Mouse (Mus musculus) CH12.LX (cell line): ENCODE measurements around the gene Pik3cb.

Experiments
- CTCF ChIP-seq, 2 experiments: IDR thresholded peaks in 1 of 2; conservative IDR thresholded peaks in 1 of 2; 2 replicates each; pipeline ENCODE4 v1.5.1; 2011 to 2012; ENCODE audit warnings: low read depth in 2 of 2, low read length in 2 of 2, improper control_type of control experiment in 1 of 2, inconsistent platforms in 1 of 2, mild to moderate bottlenecking in 1 of 2, moderate library complexity in 1 of 2
- ELF1 ChIP-seq: IDR thresholded peaks from 2 replicates; pipeline ENCODE4 v1.6.1; 2014; ENCODE audit warnings: low read depth, mild to moderate bottlenecking, inconsistent platforms, low read length, improper control_type of control experiment
- EP300 ChIP-seq: IDR thresholded peaks from 2 replicates; pipeline ENCODE4 v1.6.1; 2011; ENCODE audit warnings: low read length, improper control_type of control experiment
- IRF4 ChIP-seq: IDR thresholded peaks from 2 replicates; pipeline ENCODE4 v1.6.1; 2014; ENCODE audit warnings: low read depth, mild to moderate bottlenecking, inconsistent platforms, low read length, improper control_type of control experiment
- JUND ChIP-seq: conservative IDR thresholded peaks from 2 replicates; pipeline ENCODE4 v1.6.1; 2011; ENCODE audit warnings: low read depth, low read length, improper control_type of control experiment
- KAT2A ChIP-seq: IDR thresholded peaks from 2 replicates; pipeline ENCODE4 v1.6.1; 2012; ENCODE audit warnings: low read length, improper control_type of control experiment, inconsistent platforms; ENCODE audit not compliant: insufficient replicate concordance
- RCOR1 ChIP-seq: conservative IDR thresholded peaks from 2 replicates; pipeline ENCODE4 v1.6.1; 2012; ENCODE audit warnings: low read depth, mild to moderate bottlenecking, inconsistent platforms, low read length, improper control_type of control experiment
- UBTF ChIP-seq: IDR thresholded peaks from 2 replicates; pipeline ENCODE4 v1.6.1; 2012; ENCODE audit warnings: low read depth, mild to moderate bottlenecking, inconsistent platforms, low read length, improper control_type of control experiment, moderate library complexity
- ZMIZ1 ChIP-seq: IDR thresholded peaks from 2 replicates; pipeline ENCODE4 v1.6.1; 2012; ENCODE audit warnings: low read depth, mild to moderate bottlenecking, inconsistent platforms, low read length, improper control_type of control experiment

DNA sequence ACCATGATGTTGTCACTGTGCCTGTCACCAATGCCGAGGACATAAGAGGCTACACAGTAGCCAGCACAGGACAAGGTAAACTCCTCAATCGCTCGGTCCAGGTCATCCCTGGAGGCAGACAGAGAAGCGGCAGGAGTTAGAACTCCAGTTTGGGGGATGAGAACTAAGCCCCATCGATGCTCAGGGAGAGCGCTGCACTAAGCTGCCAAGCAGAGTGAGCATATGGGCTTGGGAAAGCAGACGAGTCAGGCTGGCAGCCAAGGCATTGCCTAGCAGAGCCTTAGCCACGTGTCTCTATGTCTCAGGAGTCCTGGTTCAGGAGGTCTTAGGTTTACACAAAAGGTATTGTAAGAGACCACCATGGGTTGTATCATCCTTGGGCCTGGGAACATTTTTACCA, 95.7 kb downstream of the Pik3cb start:
- no peak for TF ChIP-seq JUND
- no peak for TF ChIP-seq EP300
- no peak for TF ChIP-seq RCOR1
- TF ChIP-seq UBTF = no peak
- no peak for TF ChIP-seq CTCF (conservative IDR thresholded peaks at IDR 0.05 in 1 of 2, IDR thresholded peaks at IDR 0.05 in 1 of 2; ENCODE audit: low read depth in 2 of 2, low read length in 2 of 2)
- no peak for TF ChIP-seq KAT2A
- TF ChIP-seq ZMIZ1 = no peak
- no peak for TF ChIP-seq ELF1
- no peak for TF ChIP-seq IRF4
